Comparison of ENCODE assay signal across 28 mouse cellular contexts in the genomic region with DNA sequence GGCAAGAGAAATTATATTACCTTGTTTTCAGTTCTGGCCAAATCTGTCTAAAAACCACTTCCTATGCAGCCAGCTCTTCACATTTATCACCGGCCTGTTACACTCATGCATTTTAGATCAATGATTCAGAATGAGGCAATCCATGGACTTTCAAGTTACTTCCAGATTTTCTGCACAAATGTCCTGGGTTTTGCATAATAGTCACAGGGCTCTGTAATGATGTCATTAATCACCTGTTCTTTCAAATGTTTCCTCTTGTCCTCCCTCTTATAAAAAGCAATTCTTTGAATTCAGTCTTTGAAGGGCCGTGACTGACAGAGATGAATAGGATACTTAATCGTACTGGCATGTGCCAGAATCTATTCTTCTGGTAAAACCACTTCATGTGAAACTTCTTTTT.
DNase-seq lines count a peak whose midpoint lies in the region; ATAC-seq and TF ChIP-seq lines count a peak whose summit lies in the region.
"Had no signal": no experiment of that assay in that cellular context is flagged by ENCODE, and none has a peak within 500 bp of the region (broad histone marks: within the 10 kb centered on the region; RNA-seq: fewer than 3 reads in every experiment).

No protein-coding gene starts in this region.

- H3K27me3 ChIP-seq in hindbrain, embryonic 11.5 days (ENCODE audit: control insufficient read depth, insufficient read depth, low read length) = no peaks in the 10 kb centered on the region
- H3K27me3 ChIP-seq in hindbrain, embryonic 10.5 days (ENCODE audit: insufficient read depth, poor library complexity, severe bottlenecking) = no peaks in the 10 kb centered on the region
- H3K27me3 ChIP-seq in Patski = no peaks in the 10 kb centered on the region
- H3K27me3 ChIP-seq in hindbrain, embryonic 14.5 days (ENCODE audit: control insufficient read depth, insufficient read depth, low read length) = no peaks in the 10 kb centered on the region
- H3K27me3 ChIP-seq: CH12.LX; embryonic facial prominence, embryonic 13.5 days; liver, embryonic 15.5 days; lung, embryonic 15.5 days; midbrain, embryonic 12.5 days had no signal

- in situ Hi-C loops in Patski (cut with MboI; ENCODE audit: low pct_unique_long_range_greater_than_20kb) = no loop called here

- TF ChIP-seq CTCF in Patski (IDR thresholded peaks at IDR 0.05) = no peak
- TF ChIP-seq CTCF in brain, embryonic 14.5 days (IDR thresholded peaks at IDR 0.05; ENCODE audit: borderline replicate concordance, extremely low read depth, insufficient read depth, insufficient read length) = no peak
- TF ChIP-seq CTCF in layer of hippocampus, adult 2 months (conservative IDR thresholded peaks at IDR 0.05) = no peak

- no peaks in the 10 kb centered on the region for H3K9me3 ChIP-seq in hindbrain, embryonic 11.5 days (ENCODE audit: control insufficient read depth, low read length)
- H3K9me3 ChIP-seq in hindbrain, embryonic 10.5 days = no peaks in the 10 kb centered on the region
- H3K9me3 ChIP-seq in hindbrain, embryonic 14.5 days (ENCODE audit: control insufficient read depth, low read length) = no peaks in the 10 kb centered on the region
- H3K9me3 ChIP-seq: embryonic facial prominence, embryonic 13.5 days; G1E; limb, embryonic 10.5 days; liver, embryonic 15.5 days; lung, embryonic 15.5 days; midbrain, embryonic 12.5 days had no signal

- WGBS in hindbrain, embryonic 11.5 days = 41% methylated on average over 3 of the region's 3 CpGs
- WGBS in hindbrain, embryonic 10.5 days = 62% methylated on average over 3 of the region's 3 CpGs
- 34% methylated on average over 3 of the region's 3 CpGs for WGBS in hindbrain, embryonic 14.5 days

- TF ChIP-seq POLR2A in brain, embryonic 14.5 days (IDR thresholded peaks at IDR 0.05; ENCODE audit: borderline replicate concordance, extremely low read depth, insufficient read depth, insufficient read length, poor library complexity, severe bottlenecking) = no peak

- H3K36me3 ChIP-seq in hindbrain, embryonic 11.5 days (ENCODE audit: control insufficient read depth, insufficient read depth, low read length) = no peaks in the 10 kb centered on the region
- H3K36me3 ChIP-seq in hindbrain, embryonic 10.5 days = no peaks in the 10 kb centered on the region
- no peaks in the 10 kb centered on the region for H3K36me3 ChIP-seq in hindbrain, embryonic 14.5 days (replicated peaks; ENCODE audit: control insufficient read depth, insufficient read depth)
- H3K36me3 ChIP-seq: embryonic facial prominence, embryonic 13.5 days; G1E; limb, embryonic 10.5 days; liver, embryonic 15.5 days; lung, embryonic 15.5 days; midbrain, embryonic 12.5 days had no signal

- H3K4me2 ChIP-seq in hindbrain, embryonic 11.5 days (replicated peaks; ENCODE audit: low read depth, low read length) = no peak overlapping the region
- H3K4me2 ChIP-seq in hindbrain, embryonic 14.5 days (replicated peaks) = no peak overlapping the region
- H3K4me2 ChIP-seq: embryonic facial prominence, embryonic 13.5 days; liver, embryonic 15.5 days; lung, embryonic 15.5 days; midbrain, embryonic 12.5 days had no signal

- H3K4me3 ChIP-seq in hindbrain, embryonic 11.5 days (ENCODE audit: low read depth, low read length) = no peak overlapping the region
- H3K4me3 ChIP-seq in hindbrain, embryonic 10.5 days = no peak overlapping the region
- no peak overlapping the region for H3K4me3 ChIP-seq in hindbrain, embryonic 14.5 days (replicated peaks; ENCODE audit: low read length)
- no peak overlapping the region for H3K4me3 ChIP-seq in layer of hippocampus, adult 2 months
- H3K4me3 ChIP-seq: embryonic facial prominence, embryonic 13.5 days; erythroblast, embryonic 14.5 days; limb, embryonic 10.5 days; liver, embryonic 15.5 days; lung, embryonic 15.5 days; midbrain, embryonic 12.5 days; myocyte had no signal

- no peaks in the 10 kb centered on the region for H3K4me1 ChIP-seq in hindbrain, embryonic 11.5 days (replicated peaks; ENCODE audit: control insufficient read depth, insufficient read depth, low read length)
- H3K4me1 ChIP-seq in hindbrain, embryonic 10.5 days (replicated peaks) = no peaks in the 10 kb centered on the region; the same call in 1 of the 2 replicates
- H3K4me1 ChIP-seq in hindbrain, embryonic 14.5 days (replicated peaks; ENCODE audit: control insufficient read depth, insufficient read depth, low read length) = peaks cover 7% of the 10 kb centered on the region; the same call in 1 of the 2 replicates
- H3K4me1 ChIP-seq: embryonic facial prominence, embryonic 13.5 days; limb, embryonic 10.5 days; liver, embryonic 15.5 days; lung, embryonic 15.5 days had no signal

- no peak overlapping the region for H3K27ac ChIP-seq in hindbrain, embryonic 11.5 days (ENCODE audit: low read depth, low read length)
- no peak overlapping the region for H3K27ac ChIP-seq in hindbrain, embryonic 10.5 days
- no peak overlapping the region for H3K27ac ChIP-seq in hindbrain, embryonic 14.5 days
- H3K27ac ChIP-seq in layer of hippocampus, adult 2 months = no peak overlapping the region
- H3K27ac ChIP-seq: embryonic facial prominence, embryonic 13.5 days; limb, embryonic 10.5 days; liver, embryonic 15.5 days; lung, embryonic 15.5 days; macrophage; midbrain, embryonic 12.5 days had no signal

- no peak overlapping the region for H3K9ac ChIP-seq in hindbrain, embryonic 11.5 days (ENCODE audit: low read depth, low read length)
- H3K9ac ChIP-seq in hindbrain, embryonic 14.5 days = no peak overlapping the region
- H3K9ac ChIP-seq: embryonic facial prominence, embryonic 13.5 days; liver, embryonic 15.5 days; lung, embryonic 15.5 days; midbrain, embryonic 12.5 days had no signal

- POLR2A ChIA-PET in Patski (lab: Charles Lee) = no interaction called here

- CTCF ChIA-PET in Patski (lab: Charles Lee) = no interaction called here

- DNase-seq in hindbrain, embryonic 11.5 days (ENCODE audit: low spot score) = peak; percentile 12
- no peak for DNase-seq in hindbrain, embryonic 10.5 days (ENCODE audit: low spot score)
- no peak for DNase-seq in Patski (ENCODE audit: low read depth, low spot score)
- DNase-seq in brain, embryonic 14.5 days (ENCODE audit: low read depth) = peak; percentile 29
- DNase-seq in hindbrain, embryonic 14.5 days (ENCODE audit: low spot score) = peak; percentile 52
- DNase-seq in cerebellum, adult 9-10 months = no peak
- no peak for DNase-seq in layer of hippocampus, adult 2 months (ENCODE audit: low spot score in 2 of 2)
- no peak for DNase-seq in right cerebral cortex, postnatal 14 days
- DNase-seq: adrenal gland, adult 8-10 months; B cell, adult 2 months; cerebellum, adult 2 months; cerebellum, postnatal 36 days; gastrocnemius, postnatal 36 days; kidney, adult 18-20 months; liver; right cerebral cortex, postnatal 25 days; spleen, adult 18-20 months had no signal

- ATAC-seq in hindbrain, embryonic 11.5 days (ENCODE audit: low FRiP score) = peak; percentile 84
- ATAC-seq in Patski = peak; percentile 54
- ATAC-seq in hindbrain, embryonic 14.5 days (ENCODE audit: low FRiP score) = peak; percentile 48; the same call in 1 of the 2 replicates
- ATAC-seq: inflammation-experienced regulatory T-cells, adult 6 months had no signal

Comparison
In these comparisons a context has a peak if more than half of its experiments do, and no peak if none do; other contexts are left out.
1. DNase-seq: peak in hindbrain, embryonic 11.5 days (single experiment), brain, embryonic 14.5 days (single experiment) and hindbrain, embryonic 14.5 days (single experiment); none in hindbrain, embryonic 10.5 days (single experiment), Patski (single experiment), cerebellum, adult 9-10 months (single experiment), layer of hippocampus, adult 2 months (0 of 2) and right cerebral cortex, postnatal 14 days (single experiment).
2. Peak in every context shown above with its lines, with median percentiles within 50 percentile points of each other: ATAC-seq.